Mouse (Mus musculus): ENCODE data around the gene Mbtd1. TPM values are rescaled to one million over a fixed set of nuclear protein-coding genes. Genes with fewer than 3 reads are reported as not detected.

The Mbtd1 gene
- polyA plus RNA-seq, 1 experiment from 2014 or later: 24.7 TPM

- H3K4me1 ChIP-seq (replicated peaks; ENCODE audit: control insufficient read depth, insufficient read depth, low read length): peaks cover 17% of the 10 kb centered on the region
- peaks cover 17% of the 10 kb centered on the region; the same call in 1 of the 2 replicates for H3K36me3 ChIP-seq (ENCODE audit: control insufficient read depth, insufficient read depth, low read length)
- no peaks in the 10 kb centered on the region for H3K9me3 ChIP-seq (ENCODE audit: control insufficient read depth, low read length)
- no peaks in the 10 kb centered on the region for H3K27me3 ChIP-seq (ENCODE audit: control insufficient read depth, insufficient read depth, low read depth, low read length)
- no peak overlapping the region for H3K4me2 ChIP-seq (ENCODE audit: low read depth, low read length)
- no peak overlapping the region for H3K9ac ChIP-seq (ENCODE audit: low read length)
- ATAC-seq (ENCODE audit: low read depth): no peak
- H3K27ac ChIP-seq (ENCODE audit: low read length): no peak overlapping the region
- no peak overlapping the region for H3K4me3 ChIP-seq (ENCODE audit: low read length)
- WGBS: 90% methylated on average over 2 of the region's 2 CpGs
Observed at GRCm38 (mm10) chr11:93957031-93957555, 71.4 kb downstream of the Mbtd1 start.

GRCm38 (mm10) chr11:93957746-93958145, 72.1 kb downstream of the Mbtd1 start:
- H3K9ac ChIP-seq (ENCODE audit: low read length): no peak overlapping the region
- no peak overlapping the region for H3K4me2 ChIP-seq (ENCODE audit: low read depth, low read length)
- H3K27ac ChIP-seq (ENCODE audit: low read length): no peak overlapping the region
- peaks cover 23% of the 10 kb centered on the region; the same call in 1 of the 2 replicates for H3K36me3 ChIP-seq (ENCODE audit: control insufficient read depth, insufficient read depth, low read length)
- no peaks in the 10 kb centered on the region for H3K27me3 ChIP-seq (ENCODE audit: control insufficient read depth, insufficient read depth, low read depth, low read length)
- no peak for ATAC-seq (ENCODE audit: low read depth)
- H3K4me3 ChIP-seq (ENCODE audit: low read length): no peak overlapping the region
- no peaks in the 10 kb centered on the region for H3K9me3 ChIP-seq (ENCODE audit: control insufficient read depth, low read length)
- peaks cover 17% of the 10 kb centered on the region for H3K4me1 ChIP-seq (replicated peaks; ENCODE audit: control insufficient read depth, insufficient read depth, low read length)
- WGBS: 75% methylated on average over 4 of the region's 4 CpGs

- WGBS: 84% methylated on average over 6 of the region's 6 CpGs
- H3K27ac ChIP-seq (ENCODE audit: low read length): no peak overlapping the region
- H3K4me3 ChIP-seq (ENCODE audit: low read length): no peak overlapping the region
- no peak overlapping the region for H3K9ac ChIP-seq (ENCODE audit: low read length)
- peaks cover 42% of the 10 kb centered on the region for H3K36me3 ChIP-seq (ENCODE audit: control insufficient read depth, insufficient read depth, low read length)
- no peaks in the 10 kb centered on the region for H3K27me3 ChIP-seq (ENCODE audit: control insufficient read depth, insufficient read depth, low read depth, low read length)
- no peak overlapping the region for H3K4me2 ChIP-seq (ENCODE audit: low read depth, low read length)
- peaks cover 3% of the 10 kb centered on the region; the same call in 1 of the 2 replicates for H3K4me1 ChIP-seq (replicated peaks; ENCODE audit: control insufficient read depth, insufficient read depth, low read length)
- no peaks in the 10 kb centered on the region for H3K9me3 ChIP-seq (ENCODE audit: control insufficient read depth, low read length)
- ATAC-seq (ENCODE audit: low read depth): no peak
Observed at GRCm38 (mm10) chr11:93961482-93961881, 75.8 kb downstream of the Mbtd1 start.

GRCm38 (mm10) chr11:93963013-93963412, 77.4 kb downstream of the Mbtd1 start:
- H3K27me3 ChIP-seq (ENCODE audit: control insufficient read depth, insufficient read depth, low read depth, low read length): no peaks in the 10 kb centered on the region
- no peak for ATAC-seq (ENCODE audit: low read depth)
- peaks cover 3% of the 10 kb centered on the region; the same call in 1 of the 2 replicates for H3K4me1 ChIP-seq (replicated peaks; ENCODE audit: control insufficient read depth, insufficient read depth, low read length)
- no peak overlapping the region for H3K4me2 ChIP-seq (ENCODE audit: low read depth, low read length)
- H3K9ac ChIP-seq (ENCODE audit: low read length): no peak overlapping the region
- H3K9me3 ChIP-seq (ENCODE audit: control insufficient read depth, low read length): no peaks in the 10 kb centered on the region
- WGBS: 81% methylated on average over 4 of the region's 4 CpGs
- peaks cover 42% of the 10 kb centered on the region for H3K36me3 ChIP-seq (ENCODE audit: control insufficient read depth, insufficient read depth, low read length)
- no peak overlapping the region for H3K27ac ChIP-seq (ENCODE audit: low read length)
- H3K4me3 ChIP-seq (ENCODE audit: low read length): no peak overlapping the region

GRCm38 (mm10) chr11:93965391-93965790, 79.7 kb downstream of the Mbtd1 start:
- Histone ChIP-seq H3K9ac (ENCODE audit: low read length) (no peak overlapping the region), H3K4me1 (replicated peaks; ENCODE audit: control insufficient read depth, insufficient read depth, low read length) (peaks cover 6% of the 10 kb centered on the region), H3K27me3 (ENCODE audit: control insufficient read depth, insufficient read depth, low read depth, low read length) (no peaks in the 10 kb centered on the region), H3K27ac (ENCODE audit: low read length) (no peak overlapping the region), H3K9me3 (ENCODE audit: control insufficient read depth, low read length) (no peaks in the 10 kb centered on the region), H3K36me3 (ENCODE audit: control insufficient read depth, insufficient read depth, low read length) (peaks cover 37% of the 10 kb centered on the region), H3K4me3 (ENCODE audit: low read length) (no peak overlapping the region), H3K4me2 (ENCODE audit: low read depth, low read length) (no peak overlapping the region)
- WGBS: 91% methylated on average over 6 of the region's 6 CpGs
- no peak for ATAC-seq (ENCODE audit: low read depth)

GRCm38 (mm10) chr11:93967381-93967780, 81.7 kb downstream of the Mbtd1 start:
- no peaks in the 10 kb centered on the region for H3K27me3 ChIP-seq (ENCODE audit: control insufficient read depth, insufficient read depth, low read depth, low read length)
- peak overlapping the region; percentile 14; the same call in 1 of the 2 replicates for H3K27ac ChIP-seq (ENCODE audit: low read length)
- WGBS: 2% methylated on average over 11 of the region's 11 CpGs
- H3K4me2 ChIP-seq (ENCODE audit: low read depth, low read length): peak overlapping the region; percentile 56
- no peak for ATAC-seq (ENCODE audit: low read depth)
- H3K9ac ChIP-seq (ENCODE audit: low read length): peak overlapping the region; percentile 63
- H3K4me1 ChIP-seq (replicated peaks; ENCODE audit: control insufficient read depth, insufficient read depth, low read length): peaks cover 6% of the 10 kb centered on the region
- H3K9me3 ChIP-seq (ENCODE audit: control insufficient read depth, low read length): no peaks in the 10 kb centered on the region
- H3K36me3 ChIP-seq (ENCODE audit: control insufficient read depth, insufficient read depth, low read length): peaks cover 23% of the 10 kb centered on the region
- H3K4me3 ChIP-seq (ENCODE audit: low read length): peak overlapping the region; percentile 60

GRCm38 (mm10) chr11:93968005-93968847, 82.6 kb downstream of the Mbtd1 start, which contains the start of the genes Gm20390 and Nme1:
TSS of gene Gm20390 (minus strand) at chr11:93968293.
TSS of gene Nme1 (minus strand) at chr11:93968521.
- peak within 1 kb of the TSS; percentile 14; the same call in 1 of the 2 replicates for H3K27ac ChIP-seq (ENCODE audit: low read length)
- H3K9me3 ChIP-seq (ENCODE audit: control insufficient read depth, low read length): no peaks in the 10 kb centered on the region
- 0% methylated on average over 40 of the region's 40 CpGs for WGBS
- H3K4me1 ChIP-seq (replicated peaks; ENCODE audit: control insufficient read depth, insufficient read depth, low read length): peaks cover 6% of the 10 kb centered on the region
- peak within 1 kb of the TSS; percentile 56 for H3K4me2 ChIP-seq (ENCODE audit: low read depth, low read length)
- peak within 1 kb of the TSS; percentile 65 for H3K9ac ChIP-seq (ENCODE audit: low read length)
- H3K36me3 ChIP-seq (ENCODE audit: control insufficient read depth, insufficient read depth, low read length): peaks cover 16% of the 10 kb centered on the region
- H3K4me3 ChIP-seq (ENCODE audit: low read length): peak within 1 kb of the TSS; percentile 60
- ATAC-seq (ENCODE audit: low read depth): peak; percentile 98
- H3K27me3 ChIP-seq (ENCODE audit: control insufficient read depth, insufficient read depth, low read depth, low read length): no peaks in the 10 kb centered on the region

- peak overlapping the region; percentile 60 for H3K4me3 ChIP-seq (ENCODE audit: low read length)
Observed at GRCm38 (mm10) chr11:93968848-93969128, 83.1 kb downstream of the Mbtd1 start.

GRCm38 (mm10) chr11:93969171-93969570, 83.5 kb downstream of the Mbtd1 start:
- H3K27ac ChIP-seq (ENCODE audit: low read length): no peak overlapping the region
- H3K4me3 ChIP-seq (ENCODE audit: low read length): no peak overlapping the region
- peaks cover 13% of the 10 kb centered on the region for H3K36me3 ChIP-seq (ENCODE audit: control insufficient read depth, insufficient read depth, low read length)
- H3K4me2 ChIP-seq (ENCODE audit: low read depth, low read length): no peak overlapping the region
- H3K4me1 ChIP-seq (replicated peaks; ENCODE audit: control insufficient read depth, insufficient read depth, low read length): peaks cover 6% of the 10 kb centered on the region
- 93% methylated on average over 6 of the region's 6 CpGs for WGBS
- no peak for ATAC-seq (ENCODE audit: low read depth)
- no peaks in the 10 kb centered on the region for H3K9me3 ChIP-seq (ENCODE audit: control insufficient read depth, low read length)
- no peaks in the 10 kb centered on the region for H3K27me3 ChIP-seq (ENCODE audit: control insufficient read depth, insufficient read depth, low read depth, low read length)
- H3K9ac ChIP-seq (ENCODE audit: low read length): no peak overlapping the region

More at GRCm38 (mm10) chr11:93968848-93969128, 83.1 kb downstream of the Mbtd1 start:
- H3K27ac ChIP-seq (ENCODE audit: low read length): 0 out of 2 replicates have a peak overlapping the region, but pooled peaks have one; percentile 0
- no peak for ATAC-seq (ENCODE audit: low read depth)
- H3K36me3 ChIP-seq (ENCODE audit: control insufficient read depth, insufficient read depth, low read length): peaks cover 16% of the 10 kb centered on the region
- peak overlapping the region; percentile 55 for H3K4me2 ChIP-seq (ENCODE audit: low read depth, low read length)
- peaks cover 6% of the 10 kb centered on the region for H3K4me1 ChIP-seq (replicated peaks; ENCODE audit: control insufficient read depth, insufficient read depth, low read length)
- H3K9ac ChIP-seq (ENCODE audit: low read length): peak overlapping the region; percentile 65
- 39% methylated on average over 6 of the region's 6 CpGs for WGBS
- H3K9me3 ChIP-seq (ENCODE audit: control insufficient read depth, low read length): no peaks in the 10 kb centered on the region
- no peaks in the 10 kb centered on the region for H3K27me3 ChIP-seq (ENCODE audit: control insufficient read depth, insufficient read depth, low read depth, low read length)

All from lung, embryonic 16.5 days (tissue).